Mouse (Mus musculus) erythroblast, embryonic 14.5 days (primary cell): ENCODE data around the gene Ankrd13b.

ENCODE experiments used
- GATA1 ChIP-seq: IDR thresholded peaks from 2 replicates; pipeline ENCODE4 v1.6.1; 2012; ENCODE audit warnings: low read length, inconsistent platforms, mixed read lengths
- TAL1 ChIP-seq: IDR thresholded peaks from 3 replicates; pipeline ENCODE4 v1.6.1; 2012; ENCODE audit warnings: low read length, inconsistent platforms, mixed read lengths

GRCm38 (mm10) chr11:77507426-77507825, 17.9 kb upstream of the Ankrd13b start:
- TF ChIP-seq TAL1 (no peak), GATA1 (no peak)
